Mouse (Mus musculus) midbrain, embryonic 14.5 days (tissue): ENCODE measurements around the gene Zfp799. TPM values are rescaled to one million over a fixed set of nuclear protein-coding genes. Genes with fewer than 3 reads are reported as not detected.
"Not testable (repeated sequence)": the region's sequence is repeated elsewhere in the genome, so short reads cannot be mapped to it uniquely, and the experiment has no call there.

Experiments
- ATAC-seq: fragments of 200-750 bp; cut with Nextera tagmentation; 2 replicates; pipeline ENCODE4 v1.8.0; 2017; ENCODE audit warnings: moderate number of reproducible peaks, moderate library complexity; ENCODE audit not compliant: low FRiP score, low TSS enrichment
- DNase-seq: peaks from one replicate; pipeline ENCODE4 v3.0.0-alpha.2; 2015
- H3K27ac ChIP-seq: fragments of 300-500 bp; sonication (generic); replicated peaks from 2 replicates; pipeline ENCODE4 v1.5.1; 2014; ENCODE audit warnings: mild to moderate bottlenecking, low read depth, low read length, moderate library complexity
- H3K27me3 ChIP-seq: fragments of 300-500 bp; sonication (generic); 2 replicates; pipeline ENCODE4 v1.6.1; 2014; ENCODE audit warnings: low read length, control low read depth, mixed read lengths; ENCODE audit not compliant: control insufficient read depth, insufficient read depth
- H3K36me3 ChIP-seq: fragments of 300-500 bp; sonication (generic); 2 replicates; pipeline ENCODE4 v1.6.1; 2014; ENCODE audit warnings: low read length, control low read depth; ENCODE audit not compliant: control insufficient read depth, insufficient read depth
- H3K4me1 ChIP-seq: fragments of 300-500 bp; sonication (generic); 2 replicates; pipeline ENCODE4 v1.6.1; 2014; ENCODE audit warnings: mild to moderate bottlenecking, antibody characterized with exemption, low read length, control low read depth; ENCODE audit not compliant: control insufficient read depth, insufficient read depth
- H3K4me2 ChIP-seq: fragments of 300-500 bp; sonication (generic); 2 replicates; pipeline ENCODE4 v1.6.1; 2014; ENCODE audit warnings: mild to moderate bottlenecking, low read length, moderate library complexity
- H3K4me3 ChIP-seq: fragments of 300-500 bp; sonication (generic); replicated peaks from 2 replicates; pipeline ENCODE4 v1.5.1; 2014; ENCODE audit warnings: low read depth, low read length
- H3K9ac ChIP-seq: fragments of 300-500 bp; sonication (generic); replicated peaks from 2 replicates; pipeline ENCODE4 v1.6.1; 2014; ENCODE audit warnings: mild to moderate bottlenecking, low read length, moderate library complexity
- H3K9me3 ChIP-seq: fragments of 300-500 bp; sonication (generic); 2 replicates; pipeline ENCODE4 v1.6.1; 2016; ENCODE audit warnings: low read length, control low read depth, mixed read lengths; ENCODE audit not compliant: control insufficient read depth
- WGBS: fragments of 180-500 bp; shearing (Covaris S2); extraction: QIAGEN DNeasy Blood & Tissue Kit; methylation state at CpG from one replicate; pipeline ENCODE4 v1.1.7; 2014; 5-methylcytosine and 5-hydroxymethylcytosine counted together
- polyA plus RNA-seq: library from polyadenylated mRNA; unstranded; fragments of >200 nt; fragmentation: Nextera tagmentation; extraction: Ambion mirVana; gene quantifications from 2 replicates; pipeline ENCODE4 v1.2.1, GENCODE M21; 2014

The Zfp799 gene
- polyA plus RNA-seq = 21.4 and 23.7 TPM in 2 replicates

DNA sequence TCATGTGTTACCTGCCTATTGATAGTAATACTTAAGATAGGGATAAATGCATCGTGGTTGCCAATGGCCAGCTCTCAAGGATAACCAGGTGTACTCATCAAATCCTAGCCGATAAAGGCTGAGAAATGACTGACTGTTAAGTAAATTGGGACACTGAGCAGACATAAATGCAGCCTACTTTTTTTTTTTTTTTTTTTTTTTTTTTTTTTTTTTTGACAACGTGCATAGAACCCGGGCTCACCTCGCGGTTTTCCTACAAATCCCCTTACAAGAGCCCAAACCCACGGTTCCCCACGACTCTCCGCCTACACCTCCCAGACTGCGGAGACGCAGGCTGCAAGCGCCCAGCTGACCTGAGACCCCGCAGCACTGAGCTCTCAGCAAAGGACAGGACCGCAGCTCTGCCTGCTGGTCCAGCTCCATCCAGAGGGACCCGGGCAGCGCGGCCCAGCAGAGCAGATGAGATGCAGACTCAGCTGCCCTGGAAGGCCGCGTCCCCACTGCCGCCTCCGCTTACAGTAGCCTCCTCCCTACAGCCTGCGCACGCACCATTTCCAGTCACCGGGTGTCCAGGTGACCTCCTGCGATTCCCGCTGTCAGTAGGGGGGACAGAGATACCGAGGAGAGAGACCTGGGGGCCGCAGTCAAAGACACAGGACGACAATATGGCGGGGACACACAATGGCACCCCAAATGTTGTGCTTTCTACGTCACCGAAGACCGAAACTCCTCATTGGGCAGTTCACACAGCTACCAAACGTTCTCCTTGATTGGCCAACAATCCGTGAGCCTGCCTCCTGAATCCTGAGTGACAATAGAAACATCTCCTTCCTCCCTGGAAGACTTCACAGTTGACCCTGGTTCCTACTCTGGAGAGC, at the start of gene Zfp799:
TSS of gene Zfp799 (minus strand) at position 722 of the 878 bp plus-strand sequence.
- Histone ChIP-seq H3K27ac (peak within 1 kb of the TSS; percentile 87), H3K36me3 (peaks cover 13% of the 10 kb centered on the region), H3K27me3 (no peaks in the 10 kb centered on the region), H3K9ac (peak within 1 kb of the TSS; percentile 93), H3K4me1 (peaks cover 11% of the 10 kb centered on the region), H3K4me2 (peak within 1 kb of the TSS; percentile 88), H3K9me3 (no peaks in the 10 kb centered on the region), H3K4me3 (peak within 1 kb of the TSS; percentile 74)
- 2% methylated on average over 35 of the region's 35 CpGs for WGBS
- ATAC-seq (peak; percentile 98), DNase-seq (peak; percentile 95)

DNA sequence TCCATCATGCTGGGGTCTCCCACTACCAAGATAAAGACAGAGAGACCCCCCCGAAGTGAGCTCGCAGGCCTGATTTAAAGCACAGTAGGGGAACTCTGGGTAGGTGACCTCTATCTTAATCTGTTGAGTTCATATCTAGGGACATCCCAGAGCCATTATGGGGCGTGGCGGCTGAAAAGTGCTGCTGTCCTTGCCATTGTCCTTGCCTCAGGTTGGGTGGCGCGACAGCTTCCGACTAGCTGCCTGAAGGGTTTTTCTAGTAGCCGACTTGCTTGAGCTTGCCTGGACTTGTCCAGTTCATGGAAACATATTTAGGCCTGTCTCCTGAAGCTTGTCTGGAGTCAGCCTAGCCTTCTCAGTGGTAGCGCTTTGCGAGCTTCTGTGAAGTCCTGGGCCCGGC, 48.7 kb upstream of the Zfp799 start:
- Histone ChIP-seq H3K4me1 (no peaks in the 10 kb centered on the region), H3K9ac (no peak overlapping the region), H3K4me3 (no peak overlapping the region), H3K27me3 (no peaks in the 10 kb centered on the region), H3K9me3 (no peaks in the 10 kb centered on the region), H3K4me2 (no peak overlapping the region), H3K27ac (no peak overlapping the region), H3K36me3 (peaks cover 40% of the 10 kb centered on the region)
- no peak for ATAC-seq
- DNase-seq = no peak
- WGBS = 94% methylated on average over 11 of the region's 11 CpGs

DNA sequence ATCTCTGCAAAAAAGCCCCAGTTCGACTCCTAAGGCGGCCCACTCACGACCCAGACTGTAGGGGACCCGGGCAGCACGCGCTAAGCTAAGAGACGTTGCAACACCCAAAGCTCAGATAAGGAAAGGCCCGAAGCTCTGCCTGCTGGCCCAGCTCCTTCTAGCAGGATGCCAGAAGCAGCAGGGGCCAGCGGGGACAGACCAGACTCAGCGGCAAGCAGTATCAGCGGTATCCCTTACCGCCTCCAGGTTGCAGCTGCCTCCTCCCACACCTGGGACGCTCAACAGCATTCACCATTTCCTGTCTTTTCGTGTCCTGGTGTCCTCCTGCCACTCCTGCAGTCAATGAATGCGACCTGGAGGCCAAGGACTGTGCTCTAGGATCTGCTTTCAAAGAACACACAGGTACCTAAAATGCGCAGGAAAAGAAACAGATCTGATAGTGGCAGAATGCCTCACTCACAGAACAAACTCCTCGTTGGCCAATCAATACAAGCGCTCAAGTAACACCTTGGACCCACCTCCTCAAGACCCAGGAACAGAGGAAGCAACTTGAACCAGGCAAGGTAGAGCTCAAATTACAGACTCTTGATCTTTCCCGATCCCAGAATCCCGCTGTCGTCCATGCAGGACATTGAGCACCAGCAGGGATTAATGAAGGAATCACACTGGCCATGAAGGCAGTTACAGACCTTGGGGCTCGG, 47.6 kb upstream of the Zfp799 start:
- Histone ChIP-seq H3K36me3 (peaks cover 28% of the 10 kb centered on the region), H3K9ac (no peak overlapping the region), H3K27ac (no peak overlapping the region), H3K27me3 (no peaks in the 10 kb centered on the region), H3K4me1 (no peaks in the 10 kb centered on the region), H3K9me3 (no peaks in the 10 kb centered on the region), H3K4me3 (no peak overlapping the region), H3K4me2 (no peak overlapping the region)
- ATAC-seq = no peak
- DNase-seq = no peak
- 17% methylated on average over 22 of the region's 22 CpGs for WGBS

DNA sequence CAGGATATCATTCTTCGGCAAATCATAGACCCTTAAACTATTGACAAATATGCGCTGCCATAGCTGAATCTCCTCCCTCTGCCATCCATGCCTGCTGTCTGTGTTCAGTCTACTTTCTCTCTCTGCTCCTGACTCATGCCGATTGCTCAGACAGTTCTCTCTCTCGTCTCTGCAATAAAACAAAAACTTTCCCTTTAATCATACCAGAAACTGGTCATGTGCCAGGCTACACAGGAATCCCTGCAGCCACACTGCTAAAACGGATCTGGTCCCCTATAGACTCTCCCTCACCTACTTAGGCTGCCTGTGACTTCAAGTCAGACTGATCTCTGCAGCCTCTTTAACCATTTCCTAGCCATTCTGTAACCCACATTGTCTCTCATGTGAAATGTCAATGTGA, 42.6 kb upstream of the Zfp799 start:
- Histone ChIP-seq H3K27me3 (no peaks in the 10 kb centered on the region), H3K36me3 (no peaks in the 10 kb centered on the region), H3K27ac (no peak overlapping the region), H3K4me2 (no peak overlapping the region), H3K4me1 (no peaks in the 10 kb centered on the region), H3K9me3 (no peaks in the 10 kb centered on the region), H3K9ac (no peak overlapping the region), H3K4me3 (no peak overlapping the region)
- DNase-seq (no peak), ATAC-seq (no peak)
- WGBS = 71% methylated on average over 5 of the region's 5 CpGs

DNA sequence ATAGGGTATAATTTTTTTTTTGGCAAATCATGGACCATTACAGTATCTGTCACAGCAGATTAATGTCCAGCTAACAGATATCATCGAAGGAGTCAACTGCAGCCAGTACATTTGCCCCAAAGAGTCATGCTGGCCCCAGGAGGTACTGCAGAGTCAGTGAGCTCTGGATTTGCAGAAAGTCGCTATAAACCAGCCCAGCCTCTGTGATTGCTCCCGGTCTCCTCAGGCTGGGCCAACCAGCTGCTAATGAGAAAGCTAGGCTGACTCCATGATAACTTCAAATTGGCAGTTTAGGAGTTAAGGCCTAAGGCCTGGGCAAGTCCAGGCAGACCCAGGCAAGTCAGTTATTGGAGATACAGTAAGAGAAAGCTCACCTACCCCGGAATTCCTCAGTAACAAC, 42.0 kb upstream of the Zfp799 start:
- 87% methylated on average over 4 of the region's 4 CpGs for WGBS
- DNase-seq = no peak
- no peak for ATAC-seq
- H3K4me3 ChIP-seq = no peak overlapping the region
- no peaks in the 10 kb centered on the region for H3K9me3 ChIP-seq
- no peaks in the 10 kb centered on the region for H3K36me3 ChIP-seq
- H3K27me3 ChIP-seq = no peaks in the 10 kb centered on the region
- H3K9ac ChIP-seq = no peak overlapping the region
- no peaks in the 10 kb centered on the region for H3K4me1 ChIP-seq
- H3K4me2 ChIP-seq = no peak overlapping the region
- no peak overlapping the region for H3K27ac ChIP-seq

DNA sequence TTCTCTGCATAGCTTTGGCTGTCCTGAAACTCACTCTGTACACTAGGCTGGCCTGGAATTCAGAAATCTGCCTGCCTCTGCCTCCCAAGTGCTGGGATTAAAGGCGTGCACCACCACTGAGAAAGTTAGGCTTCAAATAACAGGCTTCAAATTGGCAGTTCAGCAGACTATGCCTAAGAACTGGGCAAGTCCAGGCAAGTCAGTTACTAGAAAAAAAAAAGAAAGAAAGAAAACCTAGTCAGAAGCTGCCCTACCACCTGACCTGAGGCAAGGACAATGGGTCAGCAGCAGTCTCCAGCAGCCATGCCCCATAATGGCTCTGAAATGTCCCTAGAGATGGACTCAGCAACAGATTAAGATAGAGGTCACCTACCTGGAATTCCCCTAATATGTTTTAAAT, 41.4 kb upstream of the Zfp799 start:
- H3K4me1 ChIP-seq = no peaks in the 10 kb centered on the region
- DNase-seq = no peak
- H3K4me2 ChIP-seq = no peak overlapping the region
- H3K27me3 ChIP-seq = no peaks in the 10 kb centered on the region
- H3K27ac ChIP-seq = no peak overlapping the region
- H3K9ac ChIP-seq = no peak overlapping the region
- H3K9me3 ChIP-seq = no peaks in the 10 kb centered on the region
- WGBS = 95% methylated on average over 1 of the region's 1 CpGs
- ATAC-seq = no peak
- no peak overlapping the region for H3K4me3 ChIP-seq
- no peaks in the 10 kb centered on the region for H3K36me3 ChIP-seq

DNA sequence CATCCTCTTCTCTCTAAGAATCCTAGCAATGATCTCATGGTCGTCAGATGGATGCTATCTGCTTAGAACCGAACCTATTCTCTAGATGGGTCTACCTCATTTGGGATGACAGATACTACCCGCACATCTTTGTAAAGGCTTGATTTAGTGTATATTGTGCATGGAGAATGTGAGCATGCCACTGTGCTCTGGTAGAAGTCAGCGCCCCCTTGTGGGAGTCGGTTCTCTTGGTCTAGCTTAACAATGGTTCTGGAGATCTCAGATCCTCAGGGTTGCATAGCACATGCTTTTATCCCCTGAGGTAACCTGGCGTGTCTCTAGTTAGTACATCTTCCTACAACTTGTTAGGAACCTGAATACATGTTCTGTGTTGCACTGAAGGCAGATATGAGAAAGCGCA, 37.2 kb upstream of the Zfp799 start:
- H3K4me2 ChIP-seq, H3K27me3 ChIP-seq, H3K4me3 ChIP-seq, ATAC-seq, H3K36me3 ChIP-seq, H3K9ac ChIP-seq, H3K27ac ChIP-seq, DNase-seq, H3K4me1 ChIP-seq, H3K9me3 ChIP-seq: not testable (repeated sequence)
- 64% methylated on average over 3 of the region's 7 CpGs for WGBS

DNA sequence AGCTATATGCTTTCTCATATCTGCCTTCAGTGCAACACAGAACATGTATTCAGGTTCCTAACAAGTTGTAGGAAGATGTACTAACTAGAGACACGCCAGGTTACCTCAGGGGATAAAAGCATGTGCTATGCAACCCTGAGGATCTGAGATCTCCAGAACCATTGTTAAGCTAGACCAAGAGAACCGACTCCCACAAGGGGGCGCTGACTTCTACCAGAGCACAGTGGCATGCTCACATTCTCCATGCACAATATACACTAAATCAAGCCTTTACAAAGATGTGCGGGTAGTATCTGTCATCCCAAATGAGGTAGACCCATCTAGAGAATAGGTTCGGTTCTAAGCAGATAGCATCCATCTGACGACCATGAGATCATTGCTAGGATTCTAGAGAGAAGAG, 26.7 kb upstream of the Zfp799 start:
- not testable (repeated sequence) for H3K27me3 ChIP-seq, ATAC-seq, H3K4me2 ChIP-seq, DNase-seq, H3K27ac ChIP-seq, H3K9me3 ChIP-seq, H3K36me3 ChIP-seq, H3K9ac ChIP-seq, H3K4me1 ChIP-seq, H3K4me3 ChIP-seq
- 82% methylated on average over 2 of the region's 6 CpGs for WGBS

DNA sequence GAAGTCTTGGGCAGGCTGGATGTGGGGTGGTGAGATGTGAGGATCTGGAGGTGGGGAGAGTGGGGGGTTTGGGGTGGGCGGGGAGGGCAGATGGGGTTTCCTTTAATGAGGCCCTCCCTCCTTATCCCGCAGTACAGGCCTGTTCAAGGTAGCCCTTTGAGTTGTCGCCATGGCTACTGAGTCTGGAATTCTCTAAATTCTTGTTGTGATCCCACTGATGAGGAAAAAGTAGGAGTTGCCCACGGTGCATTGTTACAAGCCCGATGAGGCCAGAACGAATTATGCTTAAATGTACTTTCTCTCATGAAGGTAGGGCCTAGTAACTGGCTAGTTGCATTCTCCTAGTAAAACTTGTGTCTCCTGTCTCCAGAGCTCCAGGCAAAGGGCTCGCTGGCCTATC, 21.5 kb upstream of the Zfp799 start:
- no peak overlapping the region for H3K4me2 ChIP-seq
- no peak overlapping the region for H3K27ac ChIP-seq
- H3K4me3 ChIP-seq = no peak overlapping the region
- WGBS = 22% methylated on average over 7 of the region's 7 CpGs
- H3K9ac ChIP-seq = no peak overlapping the region
- H3K36me3 ChIP-seq = no peaks in the 10 kb centered on the region
- DNase-seq (no peak), ATAC-seq (no peak)
- no peaks in the 10 kb centered on the region for H3K27me3 ChIP-seq
- H3K4me1 ChIP-seq = no peaks in the 10 kb centered on the region
- H3K9me3 ChIP-seq = no peaks in the 10 kb centered on the region
